Mouse (Mus musculus) frontal cortex, adult 2 months (tissue): ENCODE measurements at regions not wholly inside any gene's neighbourhood (a gene's known extent, or its start where the extent isn't known, plus 50 kb on each side); places are given as distances from the start of the nearest gene placed in this dataset.

ENCODE experiments used
- DNase-seq, 2 experiments: peaks; one replicate each; pipeline ENCODE4 v3.0.0; 2022; ENCODE audit warnings: low spot score in 1 of 2; ENCODE audit errors: extremely low spot score in 1 of 2

DNA sequence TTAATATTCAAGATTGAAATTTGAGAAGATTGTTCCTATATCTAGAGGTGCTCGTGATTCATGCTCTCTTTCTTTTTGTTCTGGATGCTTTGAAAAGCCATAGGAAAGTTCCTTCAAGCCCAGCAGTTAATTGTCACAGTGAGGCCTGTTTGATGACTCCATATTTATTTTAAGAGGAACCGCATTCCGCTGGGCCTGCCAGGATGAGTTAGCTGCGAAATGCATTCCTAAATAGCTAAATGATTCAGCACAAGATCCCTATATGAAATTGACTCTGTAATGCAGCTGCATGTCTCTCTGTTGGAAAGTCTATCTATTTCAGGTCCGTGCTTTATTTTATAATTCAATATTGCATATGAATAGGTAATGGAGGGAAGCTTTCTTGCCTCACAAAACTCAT is 511.9 kb upstream of the Adgra3 start:
- DNase-seq, result peak; percentile 20 to 47

DNA sequence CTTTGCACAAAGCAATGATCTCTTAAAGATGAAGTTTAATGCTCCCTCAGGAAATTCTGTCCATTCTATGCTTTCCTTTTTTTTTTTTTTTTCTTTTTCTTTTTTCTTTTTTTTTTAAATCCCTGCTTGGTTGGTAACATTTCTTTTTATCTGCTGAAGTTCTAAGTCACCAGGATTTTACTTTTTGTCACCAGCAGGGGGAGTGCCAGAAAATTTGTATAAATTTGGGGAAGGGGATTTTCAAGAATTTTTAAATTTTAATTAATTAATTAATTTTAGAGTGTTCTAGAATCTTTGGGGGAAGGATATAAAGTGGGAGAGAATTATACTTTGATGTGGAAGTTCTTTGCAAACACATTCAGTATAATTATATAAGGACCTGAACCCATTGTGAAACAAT is 492.3 kb upstream of the Adgra3 start:
- no peak for DNase-seq

DNA sequence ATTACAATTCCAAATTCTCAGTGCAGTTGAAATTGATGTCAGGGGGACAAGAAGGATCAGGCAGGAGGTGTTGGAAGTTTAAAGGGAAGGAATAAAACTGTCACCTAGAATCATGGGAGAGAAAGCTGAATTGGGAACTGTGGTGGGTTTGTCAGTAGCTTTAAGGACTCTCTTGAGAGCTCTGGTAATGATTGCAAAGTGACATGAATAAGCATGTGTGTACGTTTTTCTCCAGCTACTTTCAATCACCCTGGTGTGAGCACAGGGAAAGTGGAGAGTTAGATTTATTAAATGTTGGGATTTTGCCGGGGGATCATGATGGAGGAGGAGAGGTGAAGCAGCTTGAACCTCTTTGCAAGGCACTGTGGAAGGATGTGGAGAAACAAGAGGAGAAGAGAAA is 453.7 kb upstream of the Adgra3 start:
- no peak for DNase-seq

DNA sequence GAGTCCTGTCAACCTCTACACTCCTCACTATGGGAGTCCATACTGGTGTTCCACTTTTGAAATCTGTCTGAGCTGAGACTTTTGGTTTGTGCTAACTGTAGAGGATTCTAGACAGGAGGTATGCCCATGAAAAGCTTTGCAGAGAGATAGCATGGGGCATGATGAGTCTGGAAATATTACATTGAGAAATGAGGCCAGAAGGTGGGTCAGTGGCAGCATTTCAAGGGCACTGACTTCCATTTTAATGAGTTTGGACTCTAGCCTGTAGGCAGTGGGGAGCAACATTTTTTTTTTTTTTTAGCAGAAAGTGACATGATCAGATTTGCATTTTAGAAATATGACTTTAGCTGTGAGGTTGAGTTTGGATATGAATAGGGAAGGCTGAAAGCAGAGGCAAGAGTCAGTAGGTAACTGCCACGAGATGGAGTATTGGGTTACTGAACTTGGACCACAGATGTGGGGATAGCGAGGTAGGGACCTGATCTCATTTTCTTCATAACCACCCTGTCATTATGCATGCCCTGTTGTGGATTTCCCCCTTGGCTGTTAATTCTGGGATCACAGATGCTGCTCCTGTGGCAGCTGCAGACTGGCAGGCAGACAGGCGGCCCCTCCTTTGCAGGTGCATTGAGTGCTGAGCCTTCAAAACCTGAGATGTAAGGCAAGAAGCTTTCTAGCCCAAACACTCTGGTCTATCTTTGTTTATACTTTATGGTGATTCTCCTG is 451.1 kb upstream of the Adgra3 start:
- no peak for DNase-seq

DNA sequence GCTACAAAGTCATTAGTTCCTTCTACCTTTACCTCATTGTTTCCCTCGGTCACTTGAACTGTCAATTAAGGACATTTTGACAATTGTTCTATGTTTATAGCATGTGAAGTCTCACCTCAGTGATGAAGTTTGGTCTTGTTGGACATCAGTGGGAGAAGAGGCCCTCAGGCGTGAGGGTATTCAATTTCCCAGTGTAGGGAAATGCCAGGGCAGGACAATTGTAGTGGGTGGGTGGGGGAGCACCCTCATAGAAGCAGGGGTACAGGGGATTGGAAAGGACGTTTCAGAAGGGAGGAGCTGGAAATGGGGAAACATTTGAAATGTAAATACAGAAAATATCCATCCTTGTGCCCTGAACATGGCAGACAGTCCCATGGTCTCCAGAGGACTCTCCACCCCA is 431.4 kb upstream of the Adgra3 start:
- no peak for DNase-seq

DNA sequence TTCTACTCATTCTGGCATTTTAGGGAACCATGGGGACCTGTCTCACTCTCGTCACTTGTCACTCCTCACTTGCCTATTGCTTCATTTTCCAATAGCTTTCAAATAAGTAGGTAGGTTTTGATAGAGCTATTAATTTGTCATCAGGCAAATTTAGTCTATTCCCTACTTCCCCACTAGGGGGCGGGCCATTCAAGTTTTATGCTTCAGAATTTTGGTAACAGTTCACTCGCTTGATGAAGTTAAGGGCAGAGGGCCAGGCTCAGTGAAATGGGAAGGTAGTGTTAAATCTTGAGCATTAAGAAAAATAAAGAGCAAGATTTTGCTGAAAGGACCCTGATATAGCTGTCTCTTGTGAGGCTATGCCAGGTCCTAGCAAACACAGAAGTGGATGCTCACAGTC is 418.2 kb upstream of the Adgra3 start:
- peak; percentile 17 to 84 for DNase-seq

DNA sequence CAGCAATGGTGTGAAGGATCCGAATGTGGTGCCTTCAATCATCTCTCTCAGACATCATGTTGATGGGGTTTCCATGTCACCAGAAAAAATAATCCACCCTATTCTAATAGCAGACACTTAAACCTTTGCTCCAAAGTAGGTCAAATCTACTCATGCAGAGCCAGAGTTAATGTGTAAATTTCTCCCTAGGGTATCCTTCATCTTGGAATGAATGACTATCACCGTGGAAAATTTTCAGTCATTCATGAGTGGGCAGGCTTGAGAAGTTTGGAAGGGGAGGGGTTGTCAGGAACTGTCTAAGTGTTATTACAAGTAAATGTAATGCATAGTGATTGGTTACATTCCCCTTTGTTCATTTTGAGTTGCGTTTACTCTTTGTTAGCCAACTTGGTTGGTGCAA is 402.7 kb upstream of the Adgra3 start:
- DNase-seq, result no peak

DNA sequence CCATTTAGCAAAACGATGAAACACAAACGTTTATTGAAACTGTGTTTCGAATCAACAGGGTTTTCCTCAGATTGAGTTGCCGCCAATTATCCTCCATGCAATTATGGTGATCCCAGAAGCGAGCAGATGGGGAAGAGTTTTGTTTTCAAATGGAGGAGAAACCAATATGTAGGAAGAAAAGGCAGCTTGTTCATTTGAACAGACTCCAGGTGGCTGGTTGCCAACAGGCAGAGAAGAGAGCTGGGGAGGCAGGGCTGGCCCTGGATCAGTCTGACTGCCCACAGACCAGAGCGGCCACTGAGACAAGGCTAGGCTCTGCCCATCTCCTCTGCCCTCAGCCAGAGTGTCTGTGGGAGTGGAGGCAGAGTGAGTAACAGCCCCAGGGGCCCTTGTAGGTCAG is 398.8 kb upstream of the Adgra3 start:
- DNase-seq, result peak; percentile 24 to 75

DNA sequence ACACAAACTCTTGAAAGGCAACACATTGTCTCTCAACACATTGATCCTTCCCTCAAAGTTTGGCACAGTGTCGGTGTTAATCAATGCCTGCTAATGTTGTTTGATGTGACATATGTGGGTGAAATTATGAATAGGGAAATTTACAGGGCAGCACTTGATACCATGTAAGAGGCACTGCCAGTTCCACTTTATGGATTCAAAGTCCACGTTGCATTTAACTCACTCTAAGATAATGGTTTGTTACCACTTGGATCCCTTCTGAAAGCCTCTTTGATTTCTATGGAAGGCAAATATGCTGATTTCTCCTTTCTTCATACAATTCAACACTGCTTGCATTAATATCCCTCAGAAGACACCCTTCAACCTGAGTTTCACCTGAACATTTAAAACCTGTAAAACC is 395.6 kb upstream of the Adgra3 start:
- no peak for DNase-seq

DNA sequence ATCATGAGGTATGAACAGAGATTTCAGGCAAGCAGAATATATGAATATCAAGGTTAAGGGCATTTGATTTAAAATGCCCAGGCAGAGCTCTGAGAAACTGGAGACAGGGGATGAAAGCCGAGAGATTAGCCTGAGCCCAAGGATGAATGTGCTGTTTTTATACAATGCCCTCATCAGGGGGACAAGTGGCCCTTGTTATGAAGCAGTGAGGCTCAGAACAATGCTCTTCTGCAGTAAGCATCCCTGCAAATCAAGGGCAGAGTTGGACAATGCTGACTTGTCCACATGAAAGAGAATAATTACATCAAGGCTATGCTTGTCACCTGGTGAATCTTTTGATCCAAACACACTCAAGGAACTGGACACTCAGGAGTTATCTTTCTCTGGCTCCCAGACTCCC is 348.1 kb upstream of the Adgra3 start:
- no peak for DNase-seq

DNA sequence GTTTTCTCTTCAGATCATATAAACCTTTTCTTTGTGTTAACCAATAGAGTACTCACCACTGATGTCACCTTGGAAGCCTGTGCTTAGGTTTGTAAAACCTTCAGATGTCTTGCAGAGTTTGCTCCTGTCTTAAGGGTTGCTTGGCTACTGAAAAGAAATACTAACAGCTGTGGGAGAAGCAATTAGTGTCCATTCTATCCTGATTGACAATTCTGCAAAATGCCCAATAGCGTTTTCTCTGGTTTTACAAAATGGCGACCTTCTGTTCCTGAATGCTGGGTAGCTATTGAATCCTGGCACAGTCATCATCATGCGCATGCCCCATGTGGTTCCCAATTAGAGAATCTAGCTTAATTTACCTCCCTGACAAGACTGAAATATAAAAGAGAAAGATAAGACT is 347.7 kb upstream of the Adgra3 start:
- no peak for DNase-seq
